Mouse (Mus musculus) erythroblast, embryonic 14.5 days (primary cell): ENCODE results near the gene Map4k4.

ENCODE experiments used
- GATA1 ChIP-seq: IDR thresholded peaks from 2 replicates; pipeline ENCODE4 v1.6.1; 2012; ENCODE audit warnings: low read length, inconsistent platforms, mixed read lengths
- TAL1 ChIP-seq: IDR thresholded peaks from 3 replicates; pipeline ENCODE4 v1.6.1; 2012; ENCODE audit warnings: low read length, inconsistent platforms, mixed read lengths

DNA sequence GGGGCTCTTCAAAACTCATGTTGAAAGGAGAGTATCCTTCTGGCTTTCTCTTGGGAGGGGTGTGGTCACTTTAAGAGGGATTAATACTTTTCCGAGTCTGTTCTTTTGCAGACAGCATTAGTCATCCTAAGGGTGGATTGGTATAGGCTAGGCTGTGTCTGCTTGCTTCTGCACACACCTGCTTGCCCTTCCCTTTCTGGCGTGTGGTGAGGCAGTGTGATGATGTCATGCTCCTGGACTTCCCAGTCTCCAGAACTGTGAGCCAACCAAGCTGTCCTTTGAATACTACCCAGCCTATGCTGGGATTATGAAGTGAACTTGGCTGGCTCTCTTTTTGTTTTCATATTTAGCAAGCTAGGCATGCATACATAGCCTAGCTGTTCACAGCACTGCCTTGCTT lies 5.6 kb upstream of the Map4k4 start:
- TF ChIP-seq TAL1 (no peak), GATA1 (no peak)
